Comparison of ENCODE assay signal across 24 mouse cellular contexts in the genomic region with DNA sequence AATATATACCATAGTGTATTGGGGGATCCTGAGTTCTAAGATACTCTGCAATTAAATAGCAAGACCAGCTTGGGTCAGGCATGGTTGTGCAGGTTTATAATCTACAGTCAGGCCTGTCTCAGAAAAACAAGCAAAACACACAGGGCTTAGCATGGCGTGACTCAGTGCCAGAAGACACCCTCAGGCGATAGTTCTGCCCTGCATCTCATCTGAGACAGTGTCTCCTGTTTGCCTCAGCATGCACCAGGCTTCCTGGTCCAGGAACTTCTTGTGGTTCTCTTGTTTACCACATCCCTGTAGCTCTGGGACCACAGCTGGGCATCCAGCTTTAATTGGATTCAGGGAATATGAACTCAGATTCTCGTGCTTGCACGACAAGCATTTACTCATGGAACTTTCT. TPM values are rescaled to one million over a fixed set of nuclear protein-coding genes. Genes with fewer than 3 reads are reported as not detected.
DNase-seq lines count a peak whose midpoint lies in the region; ATAC-seq lines count a peak whose summit lies in the region.
"Had no signal": no experiment of that assay in that cellular context is flagged by ENCODE, and none has a peak within 500 bp of the region (broad histone marks: within the 10 kb centered on the region; RNA-seq: fewer than 3 reads in every experiment).

No protein-coding gene starts in this region.

- H3K4me1 ChIP-seq in megakaryocyte, embryonic 14.5 days = peaks cover 70% of the 10 kb centered on the region

- no peak for ATAC-seq in megakaryocyte, adult 5-6 weeks (ENCODE audit: poor library complexity, severe bottlenecking)
- no peak for ATAC-seq in erythroid progenitor cell, adult 5-6 weeks (replicated peaks; ENCODE audit: low FRiP score, poor library complexity, severe bottlenecking)
- ATAC-seq: CD4-positive, CD25-positive, alpha-beta regulatory T cell, adult 4 months; forebrain, embryonic 15.5 days; hindbrain, postnatal 0 days; inflammation-experienced regulatory T-cells, adult 6 months; intestine, embryonic 16.5 days had no signal

- H3K27me3 ChIP-seq in megakaryocyte, embryonic 14.5 days (replicated peaks) = peaks cover 4% of the 10 kb centered on the region
- H3K27me3 ChIP-seq: forebrain, embryonic 15.5 days had no signal

- peak overlapping the region; percentile 44 for H3K4me3 ChIP-seq in megakaryocyte, embryonic 14.5 days (replicated peaks)
- H3K4me3 ChIP-seq: forebrain, embryonic 12.5 days; forebrain, embryonic 15.5 days; heart, adult 2 months; heart, embryonic 13.5 days had no signal

- no peaks in the 10 kb centered on the region for H3K9me3 ChIP-seq in megakaryocyte, embryonic 14.5 days
- H3K9me3 ChIP-seq: forebrain, embryonic 12.5 days; forebrain, embryonic 15.5 days; heart, embryonic 10.5 days; heart, embryonic 13.5 days had no signal

- peak; percentile 79 for DNase-seq in 3T3-L1 (ENCODE audit: low read depth, low spot score)
- DNase-seq in NIH3T3 (ENCODE audit: low read depth) = peak; percentile 70
- no peak for DNase-seq in cerebellum, postnatal 4 days (ENCODE audit: low spot score in 2 of 2)
- DNase-seq: adrenal gland, postnatal 25 days; cerebellum, adult 11-12 months; cerebellum, adult 8-10 months; cerebellum, postnatal 10 days; cerebellum, postnatal 36 days; gastrocnemius, postnatal 10 days; gastrocnemius, postnatal 36 days; heart, adult 2 months; heart, postnatal 14 days; heart, postnatal 4 days had no signal

- no peaks in the 10 kb centered on the region for H3K36me3 ChIP-seq in megakaryocyte, embryonic 14.5 days (replicated peaks; ENCODE audit: low read length)
- H3K36me3 ChIP-seq: forebrain, embryonic 12.5 days; forebrain, embryonic 15.5 days; heart, embryonic 10.5 days; heart, embryonic 13.5 days had no signal

RNA-seq across cellular contexts. Expression of a gene that starts 3.8 kb away (rescaled TPM):
- 68.0 and 210 TPM in 2 replicates for polyA plus RNA-seq in megakaryocyte, embryonic 14.5 days (2012; ENCODE audit: insufficient read depth, low replicate concordance)
- 5.3 and 9.6 TPM in 2 replicates for total RNA-seq in megakaryocyte, adult 5-6 weeks (2015)
- 4.3 and 6.7 TPM in 2 replicates for total RNA-seq in megakaryocyte, adult 5-6 weeks (2017)
- 44.9 and 66.3 TPM in 2 replicates for total RNA-seq in erythroid progenitor cell, adult 5-6 weeks (2015; ENCODE audit: low replicate concordance)
- total RNA-seq in erythroid progenitor cell, adult 5-6 weeks (2017; ENCODE audit: low replicate concordance) = 36.4 and 48.1 TPM in 2 replicates

RNA-seq across cellular contexts. Expression of a gene that starts 23.9 kb away (rescaled TPM):
- 2.2 and 19.1 TPM in 2 replicates for polyA plus RNA-seq in megakaryocyte, embryonic 14.5 days (2012; ENCODE audit: insufficient read depth, low replicate concordance)
- 28.2 and 29.9 TPM in 2 replicates for total RNA-seq in megakaryocyte, adult 5-6 weeks (2015)
- 85.0 and 88.4 TPM in 2 replicates for total RNA-seq in megakaryocyte, adult 5-6 weeks (2017)
- total RNA-seq in erythroid progenitor cell, adult 5-6 weeks (2015; ENCODE audit: low replicate concordance) = 168 and 212 TPM in 2 replicates
- 352 and 377 TPM in 2 replicates for total RNA-seq in erythroid progenitor cell, adult 5-6 weeks (2017; ENCODE audit: low replicate concordance)

RNA-seq across cellular contexts. Expression of a gene that starts 45.2 kb away (rescaled TPM):
- polyA plus RNA-seq in megakaryocyte, embryonic 14.5 days (2012; ENCODE audit: insufficient read depth, low replicate concordance) = 74.8 and 193 TPM in 2 replicates
- total RNA-seq in megakaryocyte, adult 5-6 weeks (2015) = 8.2 and 9.3 TPM in 2 replicates
- 16.1 and 17.8 TPM in 2 replicates for total RNA-seq in megakaryocyte, adult 5-6 weeks (2017)
- 13.7 and 26.8 TPM in 2 replicates for total RNA-seq in erythroid progenitor cell, adult 5-6 weeks (2015; ENCODE audit: low replicate concordance)
- 4.5 and 4.6 TPM in 2 replicates for total RNA-seq in erythroid progenitor cell, adult 5-6 weeks (2017; ENCODE audit: low replicate concordance)

Comparison
In these comparisons a context has a peak if more than half of its experiments do, and no peak if none do; other contexts are left out.
1. DNase-seq: peak in 3T3-L1 (single experiment) and NIH3T3 (single experiment); none in cerebellum, postnatal 4 days (0 of 2).